Mouse (Mus musculus): Measurements from ENCODE around the gene Tufm. TPM values are rescaled to one million over a fixed set of nuclear protein-coding genes. Genes with fewer than 3 reads are reported as not detected.
"Not testable (repeated sequence)": the region's sequence is repeated elsewhere in the genome, so short reads cannot be mapped to it uniquely, and the experiment has no call there.

The Tufm gene
- polyA plus RNA-seq, 1 experiment from 2014 or later: 138 TPM

- Histone ChIP-seq H3K36me3 (ENCODE audit: control insufficient read depth, insufficient read depth, low read length) (peaks cover 6% of the 10 kb centered on the region; the same call in 1 of the 2 replicates), H3K9ac (ENCODE audit: low read length) (peak within 1 kb of the TSS; percentile 94), H3K4me3 (ENCODE audit: low read depth, low read length) (peak within 1 kb of the TSS; percentile 92), H3K27me3 (ENCODE audit: control insufficient read depth, insufficient read depth, low read length) (no peaks in the 10 kb centered on the region), H3K4me1 (replicated peaks; ENCODE audit: control insufficient read depth, insufficient read depth, low read length) (peaks cover 6% of the 10 kb centered on the region; the same call in 1 of the 2 replicates), H3K9me3 (ENCODE audit: control insufficient read depth, low read length) (no peaks in the 10 kb centered on the region), H3K4me2 (ENCODE audit: low read depth, low read length, severe bottlenecking) (peak within 1 kb of the TSS; percentile 88), H3K27ac (ENCODE audit: low read depth, low read length) (peak within 1 kb of the TSS; percentile 91)
- WGBS: under 1% methylated on average over 52 of the region's 53 CpGs
- DNase-seq (ENCODE audit: low spot score) (peak; percentile 92), ATAC-seq (replicated peaks; ENCODE audit: low FRiP score) (peak; percentile 91)
These were observed 12.1 kb upstream of the Tufm start, which contains the start of gene Sh2b1 for GRCm38 (mm10) chr7:126474993-126475581. Gene Sh2b1 (minus strand): TSS chr7:126475424.

DNA sequence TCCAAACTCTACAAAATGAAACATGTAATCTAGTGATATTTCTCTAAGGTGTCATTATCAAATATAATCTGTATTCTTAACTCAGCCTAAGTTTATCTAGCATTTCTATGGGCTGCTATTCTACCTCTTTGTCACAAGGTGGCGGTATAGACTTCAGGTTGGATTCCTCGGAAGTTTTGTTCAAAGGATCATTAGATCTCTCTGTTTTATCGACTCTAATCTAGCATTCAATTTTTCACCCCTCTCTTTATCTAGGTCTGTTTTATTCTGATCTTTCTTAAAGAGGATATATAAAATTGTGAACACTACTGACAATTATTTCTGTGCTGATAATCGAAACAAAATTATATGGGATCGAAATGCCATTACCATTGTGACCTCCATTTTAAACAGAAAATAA is 5.5 kb upstream of the Tufm start:
- H3K9me3 ChIP-seq (ENCODE audit: control insufficient read depth, low read length): no peaks in the 10 kb centered on the region; the same call in 1 of the 2 replicates
- H3K27me3 ChIP-seq (ENCODE audit: control insufficient read depth, insufficient read depth, low read length): no peaks in the 10 kb centered on the region
- DNase-seq (ENCODE audit: low spot score) (no peak), ATAC-seq (replicated peaks; ENCODE audit: low FRiP score) (no peak)
- no peaks in the 10 kb centered on the region for H3K36me3 ChIP-seq (ENCODE audit: control insufficient read depth, insufficient read depth, low read length)
- 24% methylated on average over 5 of the region's 5 CpGs for WGBS
- no peak overlapping the region for H3K4me2 ChIP-seq (ENCODE audit: low read depth, low read length, severe bottlenecking)
- no peak overlapping the region for H3K27ac ChIP-seq (ENCODE audit: low read depth, low read length)
- no peak overlapping the region for H3K9ac ChIP-seq (ENCODE audit: low read length)
- no peaks in the 10 kb centered on the region for H3K4me1 ChIP-seq (replicated peaks; ENCODE audit: control insufficient read depth, insufficient read depth, low read length)
- H3K4me3 ChIP-seq (ENCODE audit: low read depth, low read length): no peak overlapping the region

DNA sequence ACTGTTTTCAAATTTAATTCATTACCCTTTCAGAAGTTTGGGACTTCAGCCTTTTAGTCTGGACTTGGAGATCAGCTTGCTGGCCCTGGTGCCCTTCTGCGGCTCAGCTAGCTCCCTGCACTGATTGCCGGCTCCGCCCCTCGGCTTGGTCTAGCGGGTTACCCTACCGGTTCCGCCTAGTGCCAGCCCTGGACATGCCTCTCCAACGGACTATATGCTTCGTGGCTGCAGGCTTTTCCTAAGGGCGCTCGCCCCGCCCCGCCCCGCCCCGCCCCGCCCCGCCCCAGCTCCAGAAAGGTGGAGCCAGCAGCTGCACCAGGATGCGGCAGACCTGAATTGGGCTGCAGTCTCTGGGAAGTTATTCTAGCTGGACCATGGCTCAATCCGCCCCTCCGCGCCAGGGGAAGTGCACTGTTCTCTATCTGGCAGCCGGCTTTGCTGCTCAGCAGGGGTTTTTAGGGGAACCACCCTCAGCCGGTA is 4.7 kb upstream of the Tufm start:
- Histone ChIP-seq H3K4me1 (replicated peaks; ENCODE audit: control insufficient read depth, insufficient read depth, low read length) (no peaks in the 10 kb centered on the region), H3K4me2 (ENCODE audit: low read depth, low read length, severe bottlenecking) (peak overlapping the region; percentile 50), H3K4me3 (ENCODE audit: low read depth, low read length) (peak overlapping the region; percentile 12; the same call in 1 of the 2 replicates), H3K27me3 (ENCODE audit: control insufficient read depth, insufficient read depth, low read length) (no peaks in the 10 kb centered on the region), H3K9ac (ENCODE audit: low read length) (peak overlapping the region; percentile 43), H3K9me3 (ENCODE audit: control insufficient read depth, low read length) (no peaks in the 10 kb centered on the region; the same call in 1 of the 2 replicates), H3K27ac (ENCODE audit: low read depth, low read length) (peak overlapping the region; percentile 37; the same call in 1 of the 2 replicates), H3K36me3 (ENCODE audit: control insufficient read depth, insufficient read depth, low read length) (no peaks in the 10 kb centered on the region)
- peak; percentile 91 for DNase-seq (ENCODE audit: low spot score)
- WGBS: under 1% methylated on average over 22 of the region's 23 CpGs
- peak; percentile 84 for ATAC-seq (replicated peaks; ENCODE audit: low FRiP score)

DNA sequence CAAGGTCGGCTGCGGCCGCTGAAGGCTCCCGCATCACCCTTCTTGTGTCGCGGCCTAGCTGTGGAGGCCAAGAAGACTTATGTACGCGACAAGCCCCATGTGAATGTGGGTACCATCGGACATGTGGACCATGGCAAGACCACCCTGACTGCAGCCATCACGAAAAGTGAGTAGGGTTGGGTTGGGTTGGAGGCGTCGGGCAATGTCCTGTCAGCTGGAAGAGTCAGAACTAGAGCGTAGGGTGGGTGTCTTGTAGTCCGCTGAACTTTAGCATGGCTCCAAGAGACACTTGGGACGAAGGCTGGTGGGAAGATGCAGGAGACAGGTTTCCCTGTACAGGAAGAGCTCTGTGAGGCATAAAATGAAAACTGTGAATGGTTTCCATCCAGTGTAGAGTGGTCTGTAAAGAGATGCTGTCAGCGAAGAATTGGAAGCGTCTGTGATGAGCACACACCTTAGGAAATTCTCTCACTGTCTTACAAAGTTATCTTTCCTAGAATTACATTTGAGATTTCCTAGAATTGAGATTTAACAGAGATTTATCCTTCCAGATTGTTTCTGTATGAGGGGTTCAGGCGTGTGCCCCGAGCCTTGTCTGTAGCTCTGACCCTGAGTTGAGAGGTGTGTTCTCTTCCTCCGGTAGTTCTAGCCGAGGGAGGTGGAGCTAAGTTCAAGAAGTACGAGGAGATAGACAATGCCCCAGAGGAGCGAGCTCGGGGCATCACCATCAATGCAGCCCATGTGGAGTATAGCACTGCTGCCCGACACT is 640 bp downstream of the Tufm start:
- H3K4me1 ChIP-seq (replicated peaks; ENCODE audit: control insufficient read depth, insufficient read depth, low read length); H3K36me3 ChIP-seq (ENCODE audit: control insufficient read depth, insufficient read depth, low read length); DNase-seq (ENCODE audit: low spot score); H3K27ac ChIP-seq (ENCODE audit: low read depth, low read length); H3K27me3 ChIP-seq (ENCODE audit: control insufficient read depth, insufficient read depth, low read length); ATAC-seq (replicated peaks; ENCODE audit: low FRiP score); H3K9me3 ChIP-seq (ENCODE audit: control insufficient read depth, low read length): not testable (repeated sequence)
- H3K4me3 ChIP-seq (ENCODE audit: low read depth, low read length): peak overlapping the region; percentile 59
- H3K4me2 ChIP-seq (ENCODE audit: low read depth, low read length, severe bottlenecking): peak overlapping the region; percentile 94
- peak overlapping the region; percentile 64 for H3K9ac ChIP-seq (ENCODE audit: low read length)
- WGBS: 21% methylated on average over 22 of the region's 25 CpGs

- Histone ChIP-seq H3K4me3 (ENCODE audit: low read depth, low read length) (no peak overlapping the region), H3K36me3 (ENCODE audit: control insufficient read depth, insufficient read depth, low read length) (peaks cover 32% of the 10 kb centered on the region), H3K27ac (ENCODE audit: low read depth, low read length) (no peak overlapping the region), H3K4me1 (replicated peaks; ENCODE audit: control insufficient read depth, insufficient read depth, low read length) (peaks cover 3% of the 10 kb centered on the region; the same call in 1 of the 2 replicates), H3K4me2 (ENCODE audit: low read depth, low read length, severe bottlenecking) (no peak overlapping the region), H3K27me3 (ENCODE audit: control insufficient read depth, insufficient read depth, low read length) (no peaks in the 10 kb centered on the region), H3K9me3 (ENCODE audit: control insufficient read depth, low read length) (no peaks in the 10 kb centered on the region), H3K9ac (ENCODE audit: low read length) (no peak overlapping the region)
- ATAC-seq (replicated peaks; ENCODE audit: low FRiP score): no peak
- 78% methylated on average over 1 of the region's 1 CpGs for WGBS
- no peak for DNase-seq (ENCODE audit: low spot score)
These were observed 3.8 kb downstream of the Tufm start for GRCm38 (mm10) chr7:126491005-126491404.

DNA sequence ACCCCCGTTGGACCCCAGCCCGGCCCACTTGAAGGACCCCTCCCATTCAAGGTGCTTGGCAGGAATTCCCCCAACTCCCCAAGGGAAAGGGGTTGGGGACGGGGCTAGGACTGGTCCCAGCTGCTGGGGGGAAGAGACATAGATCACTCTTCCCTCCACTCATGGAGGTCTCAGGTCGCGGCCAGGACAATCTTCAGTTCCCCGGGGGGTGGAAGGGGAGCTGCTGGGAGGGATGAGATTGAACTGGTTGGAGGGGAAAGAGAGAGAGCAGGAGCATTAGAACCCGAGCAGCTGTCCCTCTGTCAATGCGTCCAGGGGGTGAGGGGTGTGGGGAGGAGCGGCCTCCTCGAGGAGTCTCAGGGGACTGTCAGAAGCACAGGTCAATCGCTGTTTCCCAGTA is 4.8 kb downstream of the Tufm start:
- no peak for ATAC-seq (replicated peaks; ENCODE audit: low FRiP score)
- no peak overlapping the region for H3K27ac ChIP-seq (ENCODE audit: low read depth, low read length)
- no peak for DNase-seq (ENCODE audit: low spot score)
- no peaks in the 10 kb centered on the region for H3K9me3 ChIP-seq (ENCODE audit: control insufficient read depth, low read length)
- no peaks in the 10 kb centered on the region for H3K27me3 ChIP-seq (ENCODE audit: control insufficient read depth, insufficient read depth, low read length)
- H3K4me2 ChIP-seq (ENCODE audit: low read depth, low read length, severe bottlenecking): no peak overlapping the region
- H3K4me3 ChIP-seq (ENCODE audit: low read depth, low read length): no peak overlapping the region
- H3K36me3 ChIP-seq (ENCODE audit: control insufficient read depth, insufficient read depth, low read length): peaks cover 38% of the 10 kb centered on the region
- peaks cover 3% of the 10 kb centered on the region; the same call in 1 of the 2 replicates for H3K4me1 ChIP-seq (replicated peaks; ENCODE audit: control insufficient read depth, insufficient read depth, low read length)
- 69% methylated on average over 11 of the region's 11 CpGs for WGBS
- no peak overlapping the region for H3K9ac ChIP-seq (ENCODE audit: low read length)

DNA sequence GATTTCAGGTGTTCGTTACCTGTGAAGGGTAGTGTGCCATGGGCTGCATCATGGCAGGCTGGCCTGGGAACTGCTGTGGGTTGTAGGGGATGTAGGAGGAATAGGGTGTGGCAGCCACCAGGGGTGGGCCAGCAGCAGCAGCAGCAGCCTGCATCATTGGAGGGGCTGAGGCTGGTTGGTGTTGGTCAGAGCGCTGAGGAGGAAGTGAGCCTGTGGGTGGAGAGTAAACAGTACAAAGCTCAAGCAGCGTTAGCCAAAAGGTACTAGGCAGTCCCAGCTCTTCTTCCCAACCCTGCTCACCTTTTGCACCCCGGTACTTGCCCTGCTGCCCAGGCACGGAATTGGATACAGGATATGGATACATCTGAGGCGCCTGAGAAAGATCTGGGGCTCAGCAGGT is 7.0 kb downstream of the Tufm start:
- H3K27me3 ChIP-seq (ENCODE audit: control insufficient read depth, insufficient read depth, low read length): no peaks in the 10 kb centered on the region
- 92% methylated on average over 6 of the region's 6 CpGs for WGBS
- peaks cover 51% of the 10 kb centered on the region for H3K36me3 ChIP-seq (ENCODE audit: control insufficient read depth, insufficient read depth, low read length)
- H3K9ac ChIP-seq (ENCODE audit: low read length): no peak overlapping the region
- no peaks in the 10 kb centered on the region for H3K4me1 ChIP-seq (replicated peaks; ENCODE audit: control insufficient read depth, insufficient read depth, low read length)
- no peak overlapping the region for H3K4me2 ChIP-seq (ENCODE audit: low read depth, low read length, severe bottlenecking)
- no peak overlapping the region for H3K4me3 ChIP-seq (ENCODE audit: low read depth, low read length)
- no peak overlapping the region for H3K27ac ChIP-seq (ENCODE audit: low read depth, low read length)
- ATAC-seq (replicated peaks; ENCODE audit: low FRiP score): no peak
- H3K9me3 ChIP-seq (ENCODE audit: control insufficient read depth, low read length): no peaks in the 10 kb centered on the region
- DNase-seq (ENCODE audit: low spot score): no peak

DNA sequence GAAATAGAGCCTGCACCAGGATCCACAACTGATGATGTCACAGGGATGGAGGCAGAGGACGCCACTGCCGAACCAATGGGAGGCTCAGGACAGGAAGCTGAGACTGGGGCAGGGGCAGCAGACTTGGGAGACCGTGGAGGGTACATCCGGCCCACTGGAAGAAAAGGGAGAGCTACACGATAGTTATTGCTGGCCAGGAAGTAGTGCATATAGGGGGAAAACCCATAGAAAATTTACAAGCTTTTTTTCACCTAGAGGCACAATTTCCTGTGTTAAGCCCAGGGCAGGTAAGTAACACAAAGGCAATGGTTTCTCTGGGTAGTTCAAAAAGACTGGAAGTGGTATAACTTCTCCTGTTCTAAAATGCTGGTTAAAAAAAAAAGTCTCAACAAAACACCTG is 9.3 kb downstream of the Tufm start:
- ATAC-seq (replicated peaks; ENCODE audit: low FRiP score): no peak
- Histone ChIP-seq H3K27me3 (ENCODE audit: control insufficient read depth, insufficient read depth, low read length) (no peaks in the 10 kb centered on the region), H3K36me3 (ENCODE audit: control insufficient read depth, insufficient read depth, low read length) (peaks cover 66% of the 10 kb centered on the region), H3K9ac (ENCODE audit: low read length) (no peak overlapping the region; the same call in 1 of the 2 replicates), H3K27ac (ENCODE audit: low read depth, low read length) (no peak overlapping the region), H3K4me1 (replicated peaks; ENCODE audit: control insufficient read depth, insufficient read depth, low read length) (no peaks in the 10 kb centered on the region), H3K4me3 (ENCODE audit: low read depth, low read length) (no peak overlapping the region), H3K4me2 (ENCODE audit: low read depth, low read length, severe bottlenecking) (no peak overlapping the region), H3K9me3 (ENCODE audit: control insufficient read depth, low read length) (no peaks in the 10 kb centered on the region)
- 90% methylated on average over 5 of the region's 5 CpGs for WGBS
- no peak for DNase-seq (ENCODE audit: low spot score)

Measured in forebrain, embryonic 11.5 days (tissue).